Mouse (Mus musculus): Measurements from ENCODE around the gene Krtap4-9. TPM values are rescaled to one million over a fixed set of nuclear protein-coding genes. Genes with fewer than 3 reads are reported as not detected.
"Not testable (repeated sequence)": the region's sequence is repeated elsewhere in the genome, so short reads cannot be mapped to it uniquely, and the experiment has no call there.

The Krtap4-9 gene
- total RNA-seq (2012; rRNA removed) = not detected in 2 replicates

DNA sequence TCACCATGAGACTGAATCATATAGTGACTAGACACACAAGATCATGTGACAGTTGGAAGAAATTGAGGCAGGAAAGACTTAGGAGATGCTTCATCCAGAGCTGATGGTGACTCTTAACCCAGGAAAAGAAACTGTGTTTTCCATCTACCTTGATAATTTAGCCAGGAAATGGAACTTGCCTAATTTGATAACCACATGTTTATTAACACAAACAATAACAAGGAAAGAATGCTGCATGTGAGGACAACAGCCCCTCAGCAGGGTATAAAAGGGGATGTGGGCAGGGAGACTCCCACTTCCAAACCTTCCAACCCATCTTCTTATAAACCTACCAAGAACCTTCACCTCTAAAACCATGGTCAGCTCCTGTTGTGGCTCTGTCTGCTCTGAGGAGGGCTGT, at the start of gene Krtap4-9:
TSS of gene Krtap4-9 (plus strand) at position 301 of the 400 bp plus-strand sequence.
- H3K4me3 ChIP-seq (ENCODE audit: insufficient read depth in 1 of 2, low read depth in 1 of 2, low read length in 2 of 2, poor library complexity in 1 of 2, severe bottlenecking in 1 of 2); in situ Hi-C loops (cut with MboI; ENCODE audit: low sequenced_read_pairs in 2 of 2, unreplicated experiment in 2 of 2); H3K4me1 ChIP-seq (ENCODE audit: control insufficient read depth in 2 of 2, insufficient read depth in 2 of 2, low read length in 2 of 2, poor library complexity in 1 of 2); H3K36me3 ChIP-seq (ENCODE audit: control insufficient read depth, insufficient read depth, low read length, poor library complexity, severe bottlenecking); H3K27ac ChIP-seq (ENCODE audit: insufficient read depth, low read depth, low read length, poor library complexity, severe bottlenecking); DNase-seq (ENCODE audit: low read depth, low spot score); H3K9me3 ChIP-seq (ENCODE audit: control insufficient read depth, insufficient read depth, low read depth, low read length); H3K9ac ChIP-seq (ENCODE audit: insufficient read depth, low read depth, low read length, poor library complexity, severe bottlenecking): not testable (repeated sequence)

DNA sequence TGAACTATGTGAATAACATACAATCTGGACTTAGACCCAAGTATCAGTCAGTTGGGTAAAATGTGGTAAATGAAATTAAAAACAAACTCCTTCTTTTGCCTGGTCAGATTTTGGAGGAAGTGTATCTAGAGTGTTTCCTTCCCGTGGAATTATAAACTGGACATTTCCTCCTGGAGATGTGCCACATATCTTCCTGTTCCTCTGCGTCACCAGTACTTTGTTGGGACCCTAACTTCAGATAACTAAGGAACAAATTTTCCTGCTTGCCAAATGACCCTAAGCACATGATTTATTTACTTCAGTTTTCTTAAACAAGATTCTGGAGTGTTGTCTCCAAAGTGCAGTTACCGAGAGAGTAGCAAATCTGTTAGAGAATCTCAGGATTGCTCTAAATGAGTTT, 41.0 kb upstream of the Krtap4-9 start:
- DNase-seq (ENCODE audit: low read depth, low spot score) = no peak
- Histone ChIP-seq H3K27ac (ENCODE audit: insufficient read depth, low read depth, low read length, poor library complexity, severe bottlenecking) (no peak overlapping the region), H3K4me1 (ENCODE audit: control insufficient read depth in 2 of 2, insufficient read depth in 2 of 2, low read length in 2 of 2, poor library complexity in 1 of 2) (no peaks in the 10 kb centered on the region), H3K9ac (ENCODE audit: insufficient read depth, low read depth, low read length, poor library complexity, severe bottlenecking) (no peak overlapping the region), H3K4me3 (ENCODE audit: insufficient read depth in 1 of 2, low read depth in 1 of 2, low read length in 2 of 2, poor library complexity in 1 of 2, severe bottlenecking in 1 of 2) (no peak overlapping the region), H3K36me3 (ENCODE audit: control insufficient read depth, insufficient read depth, low read length, poor library complexity, severe bottlenecking) (no peaks in the 10 kb centered on the region), H3K9me3 (ENCODE audit: control insufficient read depth, insufficient read depth, low read depth, low read length) (no peaks in the 10 kb centered on the region)
- TF ChIP-seq HCFC1 (IDR thresholded peaks at IDR 0.05; ENCODE audit: borderline replicate concordance, insufficient read depth, low read length) = no peak
- TF ChIP-seq ZNF384 (IDR thresholded peaks at IDR 0.05; ENCODE audit: low read depth, low read length) = no peak
- no peak for TF ChIP-seq MAFK (IDR thresholded peaks at IDR 0.05; ENCODE audit: insufficient read depth, low read depth, low read length)
- no peak for TF ChIP-seq ZC3H11A (IDR thresholded peaks at IDR 0.05; ENCODE audit: borderline replicate concordance, low read depth, low read length)
- no peak for TF ChIP-seq CHD2 (IDR thresholded peaks at IDR 0.05; ENCODE audit: low read depth, low read length)
- in situ Hi-C loops (cut with MboI; ENCODE audit: low sequenced_read_pairs in 2 of 2, unreplicated experiment in 2 of 2) = no loop called here

DNA sequence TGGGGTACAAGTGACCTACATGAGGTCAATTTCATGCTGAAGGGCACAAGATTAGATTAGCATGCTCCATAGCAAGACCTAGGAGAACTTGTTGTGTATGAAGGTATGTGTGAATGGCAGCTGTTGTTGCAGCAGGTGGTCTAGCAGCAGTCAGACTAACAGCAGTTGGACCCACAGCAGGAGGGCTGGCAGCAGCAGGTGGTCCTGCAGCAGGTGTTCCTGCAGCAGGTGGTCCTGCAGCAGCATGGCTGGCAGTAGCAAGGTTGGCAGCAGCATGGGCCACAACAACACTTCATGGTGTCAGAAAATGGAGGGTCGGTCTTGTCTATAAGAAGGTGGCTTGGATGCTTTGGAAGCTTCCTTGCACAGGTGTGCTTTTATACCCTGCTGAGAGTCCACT, 26.1 kb upstream of the Krtap4-9 start:
- in situ Hi-C loops (cut with MboI; ENCODE audit: low sequenced_read_pairs in 2 of 2, unreplicated experiment in 2 of 2) = no loop called here

DNA sequence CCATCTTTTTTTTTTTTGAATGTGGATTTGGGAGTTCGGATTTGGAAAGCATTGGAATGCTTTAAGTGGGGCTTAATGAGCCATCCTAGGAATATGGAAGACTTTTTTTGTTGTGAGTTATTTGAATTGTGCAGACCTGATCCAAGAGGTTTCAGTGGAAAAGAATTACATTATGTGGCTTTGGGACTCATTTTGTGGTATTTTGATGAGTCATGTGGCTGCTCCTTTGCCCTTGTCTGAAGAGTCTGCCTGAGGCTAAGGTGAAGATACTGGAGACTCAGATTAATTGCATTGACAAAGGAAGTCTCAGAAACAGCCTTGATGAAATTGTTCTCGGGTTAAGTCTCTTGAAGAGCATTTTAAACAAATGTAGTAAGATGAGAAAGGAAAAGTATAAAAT, 16.6 kb upstream of the Krtap4-9 start:
- Histone ChIP-seq H3K9me3 (ENCODE audit: control insufficient read depth, insufficient read depth, low read depth, low read length) (no peaks in the 10 kb centered on the region), H3K27ac (ENCODE audit: insufficient read depth, low read depth, low read length, poor library complexity, severe bottlenecking) (no peak overlapping the region), H3K4me1 (ENCODE audit: control insufficient read depth in 2 of 2, insufficient read depth in 2 of 2, low read length in 2 of 2, poor library complexity in 1 of 2) (no peaks in the 10 kb centered on the region), H3K4me3 (ENCODE audit: insufficient read depth in 1 of 2, low read depth in 1 of 2, low read length in 2 of 2, poor library complexity in 1 of 2, severe bottlenecking in 1 of 2) (no peak overlapping the region), H3K36me3 (ENCODE audit: control insufficient read depth, insufficient read depth, low read length, poor library complexity, severe bottlenecking) (no peaks in the 10 kb centered on the region), H3K9ac (ENCODE audit: insufficient read depth, low read depth, low read length, poor library complexity, severe bottlenecking) (no peak overlapping the region)
- TF ChIP-seq MAFK (IDR thresholded peaks at IDR 0.05; ENCODE audit: insufficient read depth, low read depth, low read length) (no peak), ZNF384 (IDR thresholded peaks at IDR 0.05; ENCODE audit: low read depth, low read length) (no peak), ZC3H11A (IDR thresholded peaks at IDR 0.05; ENCODE audit: borderline replicate concordance, low read depth, low read length) (no peak), HCFC1 (IDR thresholded peaks at IDR 0.05; ENCODE audit: borderline replicate concordance, insufficient read depth, low read length) (no peak), CHD2 (IDR thresholded peaks at IDR 0.05; ENCODE audit: low read depth, low read length) (no peak)
- no peak for DNase-seq (ENCODE audit: low read depth, low spot score)
- in situ Hi-C loops (cut with MboI; ENCODE audit: low sequenced_read_pairs in 2 of 2, unreplicated experiment in 2 of 2) = no loop called here

More for the DNA sequence above, 26.1 kb upstream of the Krtap4-9 start:
- no peaks in the 10 kb centered on the region for H3K4me1 ChIP-seq (ENCODE audit: control insufficient read depth in 2 of 2, insufficient read depth in 2 of 2, low read length in 2 of 2, poor library complexity in 1 of 2)
- H3K27ac ChIP-seq (ENCODE audit: insufficient read depth, low read depth, low read length, poor library complexity, severe bottlenecking) = no peak overlapping the region
- no peak overlapping the region for H3K4me3 ChIP-seq (ENCODE audit: insufficient read depth in 1 of 2, low read depth in 1 of 2, low read length in 2 of 2, poor library complexity in 1 of 2, severe bottlenecking in 1 of 2)
- TF ChIP-seq MAFK (IDR thresholded peaks at IDR 0.05; ENCODE audit: insufficient read depth, low read depth, low read length) (no peak), ZNF384 (IDR thresholded peaks at IDR 0.05; ENCODE audit: low read depth, low read length) (no peak), ZC3H11A (IDR thresholded peaks at IDR 0.05; ENCODE audit: borderline replicate concordance, low read depth, low read length) (no peak), HCFC1 (IDR thresholded peaks at IDR 0.05; ENCODE audit: borderline replicate concordance, insufficient read depth, low read length) (no peak), CHD2 (IDR thresholded peaks at IDR 0.05; ENCODE audit: low read depth, low read length) (no peak)
- no peaks in the 10 kb centered on the region for H3K36me3 ChIP-seq (ENCODE audit: control insufficient read depth, insufficient read depth, low read length, poor library complexity, severe bottlenecking)
- no peak overlapping the region for H3K9ac ChIP-seq (ENCODE audit: insufficient read depth, low read depth, low read length, poor library complexity, severe bottlenecking)
- H3K9me3 ChIP-seq (ENCODE audit: control insufficient read depth, insufficient read depth, low read depth, low read length) = no peaks in the 10 kb centered on the region
- DNase-seq (ENCODE audit: low read depth, low spot score) = no peak

DNA sequence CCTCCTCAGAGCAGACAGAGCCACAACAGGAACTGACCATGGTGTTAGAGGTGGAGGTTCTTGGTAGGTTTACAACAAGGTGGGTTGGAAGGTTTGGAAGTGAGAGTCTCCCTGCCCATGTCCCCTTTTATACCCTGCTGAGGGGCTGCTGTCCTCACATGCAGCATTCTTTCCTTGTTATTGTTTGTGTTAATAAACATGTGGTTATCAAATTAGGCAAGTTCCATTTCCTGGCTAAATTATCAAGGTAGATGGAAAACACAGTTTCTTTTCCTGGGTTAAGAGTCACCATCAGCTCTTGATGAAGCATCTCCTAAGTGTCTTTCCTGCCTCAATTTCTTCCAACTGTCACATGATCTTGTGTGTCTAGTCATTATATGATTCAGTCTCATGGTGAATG, 12.2 kb upstream of the Krtap4-9 start, which contains the start of gene Gm11595:
TSS of gene Gm11595 (minus strand) at position 101 of the 400 bp plus-strand sequence.
- H3K9ac ChIP-seq (ENCODE audit: insufficient read depth, low read depth, low read length, poor library complexity, severe bottlenecking); in situ Hi-C loops (cut with MboI; ENCODE audit: low sequenced_read_pairs in 2 of 2, unreplicated experiment in 2 of 2); DNase-seq (ENCODE audit: low read depth, low spot score); H3K36me3 ChIP-seq (ENCODE audit: control insufficient read depth, insufficient read depth, low read length, poor library complexity, severe bottlenecking); H3K27ac ChIP-seq (ENCODE audit: insufficient read depth, low read depth, low read length, poor library complexity, severe bottlenecking); H3K9me3 ChIP-seq (ENCODE audit: control insufficient read depth, insufficient read depth, low read depth, low read length); H3K4me3 ChIP-seq (ENCODE audit: insufficient read depth in 1 of 2, low read depth in 1 of 2, low read length in 2 of 2, poor library complexity in 1 of 2, severe bottlenecking in 1 of 2); H3K4me1 ChIP-seq (ENCODE audit: control insufficient read depth in 2 of 2, insufficient read depth in 2 of 2, low read length in 2 of 2, poor library complexity in 1 of 2): not testable (repeated sequence)
